Mouse (Mus musculus): ENCODE data around the gene Hist1h4h. TPM values are rescaled to one million over a fixed set of nuclear protein-coding genes. Genes with fewer than 3 reads are reported as not detected.
"Not testable (repeated sequence)": the region's sequence is repeated elsewhere in the genome, so short reads cannot be mapped to it uniquely, and the experiment has no call there.

The Hist1h4h gene
- polyA plus RNA-seq, 1 experiment: 16.9 TPM

DNA sequence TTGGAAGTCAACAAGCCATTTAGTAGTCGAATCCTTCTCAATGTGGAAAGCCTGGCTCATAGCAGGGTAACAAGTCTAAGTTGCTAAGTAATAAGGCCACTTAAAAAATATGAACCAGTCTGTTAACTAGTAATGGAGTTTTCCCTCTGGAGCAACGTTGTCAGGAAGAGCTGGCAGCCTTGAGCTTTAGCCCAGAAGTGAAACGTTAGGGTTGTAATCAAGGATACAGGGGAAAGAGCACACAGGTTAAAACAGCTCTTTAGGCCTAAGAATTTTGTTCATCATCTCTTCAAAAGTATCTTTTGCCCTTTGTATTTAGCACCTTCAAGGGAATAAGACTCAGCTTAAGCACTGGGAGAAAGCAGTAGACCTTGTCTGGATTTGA, 19.9 kb downstream of the Hist1h4h start:
- H3K4me3 ChIP-seq (ENCODE audit: low read depth, low read length): peak overlapping the region; percentile 55
- H3K9ac ChIP-seq (ENCODE audit: low read depth, poor library complexity, severe bottlenecking): peak overlapping the region; percentile 90
- H3K9me3 ChIP-seq (replicated peaks; ENCODE audit: control insufficient read depth, insufficient read depth, low read length, poor library complexity, severe bottlenecking): no peaks in the 10 kb centered on the region
- no peak for TF ChIP-seq POLR2A (IDR thresholded peaks at IDR 0.05; ENCODE audit: insufficient read depth, low read length)
- no peak for TF ChIP-seq CTCF (IDR thresholded peaks at IDR 0.05; ENCODE audit: low read depth, low read length)
- TF ChIP-seq EP300 (IDR thresholded peaks at IDR 0.05; ENCODE audit: insufficient read depth, low read depth, low read length): no peak
- no peaks in the 10 kb centered on the region for H3K4me1 ChIP-seq (ENCODE audit: control insufficient read depth, insufficient read depth, low read length)
- H3K36me3 ChIP-seq (ENCODE audit: control insufficient read depth, insufficient read depth, low read length, poor library complexity, severe bottlenecking): no peaks in the 10 kb centered on the region
- H3K27me3 ChIP-seq (ENCODE audit: control insufficient read depth, insufficient read depth, low read length, poor library complexity, severe bottlenecking): no peaks in the 10 kb centered on the region
- peak overlapping the region; percentile 92 for H3K27ac ChIP-seq (ENCODE audit: insufficient read depth, low read length)

DNA sequence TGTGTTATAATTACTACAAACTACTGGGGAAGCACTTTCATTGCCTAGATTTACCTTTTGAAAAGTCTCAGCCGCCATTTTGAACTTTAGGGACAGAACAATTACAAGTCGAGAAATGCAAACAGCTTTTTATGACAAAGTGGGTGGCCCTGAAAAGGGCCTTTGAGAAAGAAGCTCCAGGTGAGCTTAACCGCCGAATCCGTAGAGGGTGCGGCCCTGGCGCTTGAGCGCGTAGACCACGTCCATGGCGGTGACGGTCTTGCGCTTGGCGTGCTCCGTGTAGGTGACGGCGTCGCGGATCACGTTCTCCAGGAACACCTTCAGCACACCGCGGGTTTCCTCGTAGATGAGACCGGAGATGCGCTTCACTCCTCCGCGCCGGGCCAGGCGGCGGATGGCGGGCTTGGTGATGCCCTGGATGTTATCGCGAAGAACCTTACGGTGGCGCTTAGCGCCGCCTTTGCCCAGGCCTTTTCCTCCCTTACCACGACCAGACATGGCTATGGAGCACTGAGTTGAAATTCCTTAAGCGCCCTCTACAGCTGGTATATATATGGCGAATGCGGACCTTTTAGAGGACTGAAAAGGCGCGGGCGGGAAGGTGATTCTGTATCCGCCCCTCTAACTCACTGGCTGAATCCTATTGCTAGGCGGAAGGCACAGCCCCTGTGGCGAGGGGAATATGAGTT, 20.4 kb downstream of the Hist1h4h start, which contains the start of gene Hist1h4f:
Gene Hist1h4f, minus strand, starts transcription at position 503 of the 689 bp plus-strand sequence.
- TF ChIP-seq POLR2A (IDR thresholded peaks at IDR 0.05; ENCODE audit: insufficient read depth, low read length): peak; percentile 94
- TF ChIP-seq EP300 (IDR thresholded peaks at IDR 0.05; ENCODE audit: insufficient read depth, low read depth, low read length): 0 out of 2 replicates have a peak, but pooled peaks have one; percentile 46
- H3K27ac ChIP-seq (ENCODE audit: insufficient read depth, low read length): peak within 1 kb of the TSS; percentile 92
- H3K4me3 ChIP-seq (ENCODE audit: low read depth, low read length): peak within 1 kb of the TSS; percentile 85
- H3K27me3 ChIP-seq (ENCODE audit: control insufficient read depth, insufficient read depth, low read length, poor library complexity, severe bottlenecking); H3K36me3 ChIP-seq (ENCODE audit: control insufficient read depth, insufficient read depth, low read length, poor library complexity, severe bottlenecking); H3K4me1 ChIP-seq (ENCODE audit: control insufficient read depth, insufficient read depth, low read length); H3K9me3 ChIP-seq (replicated peaks; ENCODE audit: control insufficient read depth, insufficient read depth, low read length, poor library complexity, severe bottlenecking): not testable (repeated sequence)
- peak within 1 kb of the TSS; percentile 90 for H3K9ac ChIP-seq (ENCODE audit: low read depth, poor library complexity, severe bottlenecking)

DNA sequence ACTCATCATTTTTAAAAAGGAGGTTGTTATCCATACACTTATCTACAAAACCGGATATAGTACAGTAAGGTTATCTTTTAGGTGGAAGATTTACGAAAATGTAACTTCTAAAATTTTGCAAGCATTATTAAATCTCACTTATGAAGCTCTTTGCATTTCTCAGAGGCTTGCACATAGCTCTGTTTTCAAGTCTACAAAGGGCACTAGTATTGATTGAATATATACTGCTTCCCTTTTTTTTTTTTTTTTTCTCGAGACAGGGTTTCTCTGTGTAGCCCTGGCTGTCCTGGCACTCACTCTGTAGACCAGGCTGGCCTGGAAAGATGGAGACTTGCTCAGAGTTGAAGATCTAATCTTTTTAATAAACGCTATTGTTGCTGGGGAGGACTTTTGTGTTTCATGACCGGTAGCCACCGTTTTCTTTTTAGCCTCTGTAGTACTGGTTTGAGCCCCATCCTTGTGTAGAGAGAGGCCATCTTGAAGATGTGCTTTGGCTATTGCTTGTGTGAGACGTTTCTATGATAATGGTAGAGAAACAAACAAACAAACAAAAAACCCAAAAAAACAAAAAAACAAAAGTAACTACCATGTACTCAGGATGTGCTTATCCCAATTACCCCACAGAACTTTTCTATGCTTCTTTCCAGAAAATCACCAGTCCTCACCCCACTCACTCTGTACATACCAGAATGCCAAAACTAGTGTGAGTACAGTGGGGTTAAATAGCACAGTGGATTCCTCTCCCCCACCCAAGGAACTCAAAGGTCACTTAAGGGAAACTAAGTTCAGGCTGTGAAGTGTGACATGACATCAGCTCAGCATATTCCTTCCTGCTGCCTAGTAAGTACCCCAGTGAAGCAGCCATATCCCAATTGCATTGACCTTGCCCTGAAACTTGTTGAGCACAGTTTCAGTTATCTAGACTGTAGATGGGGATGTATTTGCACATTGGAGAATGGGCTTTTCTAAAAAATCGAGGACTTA, 21.4 kb downstream of the Hist1h4h start:
- Histone ChIP-seq H3K9me3 (replicated peaks; ENCODE audit: control insufficient read depth, insufficient read depth, low read length, poor library complexity, severe bottlenecking) (no peaks in the 10 kb centered on the region), H3K27ac (ENCODE audit: insufficient read depth, low read length) (peak overlapping the region; percentile 86), H3K36me3 (ENCODE audit: control insufficient read depth, insufficient read depth, low read length, poor library complexity, severe bottlenecking) (no peaks in the 10 kb centered on the region), H3K4me1 (ENCODE audit: control insufficient read depth, insufficient read depth, low read length) (no peaks in the 10 kb centered on the region), H3K9ac (ENCODE audit: low read depth, poor library complexity, severe bottlenecking) (peak overlapping the region; percentile 80), H3K27me3 (ENCODE audit: control insufficient read depth, insufficient read depth, low read length, poor library complexity, severe bottlenecking) (no peaks in the 10 kb centered on the region), H3K4me3 (ENCODE audit: low read depth, low read length) (no peak overlapping the region)
- TF ChIP-seq EP300 (IDR thresholded peaks at IDR 0.05; ENCODE audit: insufficient read depth, low read depth, low read length) (no peak), CTCF (IDR thresholded peaks at IDR 0.05; ENCODE audit: low read depth, low read length) (no peak), POLR2A (IDR thresholded peaks at IDR 0.05; ENCODE audit: insufficient read depth, low read length) (no peak)

DNA sequence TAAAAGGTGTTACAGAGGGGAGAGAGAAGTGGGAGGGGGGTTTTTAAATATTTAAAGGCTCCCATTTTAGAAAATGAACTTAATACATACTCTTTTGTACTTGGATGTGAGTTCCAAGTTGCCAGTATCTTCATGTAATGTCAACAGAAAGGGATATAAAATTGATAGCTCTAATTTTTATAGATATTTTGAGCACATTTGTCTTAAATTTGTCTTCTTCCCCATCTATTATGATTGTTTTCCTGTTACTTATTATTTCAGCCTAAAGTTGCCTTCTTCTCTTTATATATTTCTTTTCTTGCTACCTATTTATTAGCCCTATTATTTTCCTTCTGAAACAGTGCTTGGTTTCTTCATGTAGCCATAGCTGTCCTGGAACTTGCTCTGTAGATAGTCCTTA, 22.1 kb downstream of the Hist1h4h start, which contains the start of gene Hist1h1d:
Gene Hist1h1d, plus strand, starts transcription at position 301 of the 400 bp plus-strand sequence.
- no peak for TF ChIP-seq POLR2A (IDR thresholded peaks at IDR 0.05; ENCODE audit: insufficient read depth, low read length)
- no peak for TF ChIP-seq CTCF (IDR thresholded peaks at IDR 0.05; ENCODE audit: low read depth, low read length)
- TF ChIP-seq EP300 (IDR thresholded peaks at IDR 0.05; ENCODE audit: insufficient read depth, low read depth, low read length): no peak
- H3K4me1 ChIP-seq (ENCODE audit: control insufficient read depth, insufficient read depth, low read length): no peaks in the 10 kb centered on the region
- H3K4me3 ChIP-seq (ENCODE audit: low read depth, low read length): no peak within 1 kb of the TSS
- peak within 1 kb of the TSS; percentile 95 for H3K9ac ChIP-seq (ENCODE audit: low read depth, poor library complexity, severe bottlenecking)
- H3K36me3 ChIP-seq (ENCODE audit: control insufficient read depth, insufficient read depth, low read length, poor library complexity, severe bottlenecking): no peaks in the 10 kb centered on the region
- no peaks in the 10 kb centered on the region for H3K9me3 ChIP-seq (replicated peaks; ENCODE audit: control insufficient read depth, insufficient read depth, low read length, poor library complexity, severe bottlenecking)
- H3K27me3 ChIP-seq (ENCODE audit: control insufficient read depth, insufficient read depth, low read length, poor library complexity, severe bottlenecking): no peaks in the 10 kb centered on the region
- peak within 1 kb of the TSS; percentile 86 for H3K27ac ChIP-seq (ENCODE audit: insufficient read depth, low read length)

DNA sequence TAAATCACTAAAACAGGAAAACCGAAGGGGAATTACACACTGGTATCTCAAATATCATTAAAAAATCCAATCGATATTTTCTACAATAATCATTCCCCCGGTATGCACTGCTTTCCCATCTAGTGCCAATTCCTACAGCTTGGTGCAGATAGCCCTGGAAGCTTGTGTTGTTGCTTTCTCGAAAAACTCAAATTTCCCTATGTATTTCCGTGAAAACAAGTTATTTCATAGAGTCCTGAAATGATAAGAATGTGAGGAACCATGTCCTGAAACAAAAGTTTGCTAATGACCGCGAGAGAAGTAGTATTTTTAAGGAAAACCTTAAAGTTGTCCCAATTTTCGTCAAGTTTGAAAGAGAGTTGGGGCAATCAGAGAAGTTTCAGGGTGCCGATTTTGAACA, 23.5 kb downstream of the Hist1h4h start:
- TF ChIP-seq EP300 (IDR thresholded peaks at IDR 0.05; ENCODE audit: insufficient read depth, low read depth, low read length) (no peak), POLR2A (IDR thresholded peaks at IDR 0.05; ENCODE audit: insufficient read depth, low read length) (no peak), CTCF (IDR thresholded peaks at IDR 0.05; ENCODE audit: low read depth, low read length) (no peak)
- no peaks in the 10 kb centered on the region for H3K4me1 ChIP-seq (ENCODE audit: control insufficient read depth, insufficient read depth, low read length)
- peak overlapping the region; percentile 63 for H3K27ac ChIP-seq (ENCODE audit: insufficient read depth, low read length)
- H3K36me3 ChIP-seq (ENCODE audit: control insufficient read depth, insufficient read depth, low read length, poor library complexity, severe bottlenecking): no peaks in the 10 kb centered on the region
- H3K9ac ChIP-seq (ENCODE audit: low read depth, poor library complexity, severe bottlenecking): peak overlapping the region; percentile 95
- no peaks in the 10 kb centered on the region for H3K27me3 ChIP-seq (ENCODE audit: control insufficient read depth, insufficient read depth, low read length, poor library complexity, severe bottlenecking)
- H3K4me3 ChIP-seq (ENCODE audit: low read depth, low read length): peak overlapping the region; percentile 34; the same call in 1 of the 2 replicates
- no peaks in the 10 kb centered on the region for H3K9me3 ChIP-seq (replicated peaks; ENCODE audit: control insufficient read depth, insufficient read depth, low read length, poor library complexity, severe bottlenecking)
